Mouse (Mus musculus): ENCODE data around the gene Tia1.

Tia1 gene

GRCm38 (mm10) chr6:86396581-86397256, 7.3 kb upstream of the Tia1 start, which contains the start of gene Pcyox1:
TSS of gene Pcyox1 (minus strand) at chr6:86397154.
- CTCF ChIA-PET, result interaction anchor here (0.5 to 6.8 kb wide), 10 partner anchors 12 to 467 kb away, joined by 3 to 37 read pairs (median 3); partner anchors contain the start of gene Fam136a (in 2 of the 4)
- POLR2A ChIA-PET, result interaction anchor here (0.6 to 7.6 kb wide), 41 partner anchors 8 to 673 kb away, joined by 3 to 96 read pairs (median 4); partner anchors contain the start of genes Fam136a (in 3 of the 4), Snrpg (in 3 of the 4), Tia1 (in 2 of the 4) and C87436 (in 1 of the 4)

DNA sequence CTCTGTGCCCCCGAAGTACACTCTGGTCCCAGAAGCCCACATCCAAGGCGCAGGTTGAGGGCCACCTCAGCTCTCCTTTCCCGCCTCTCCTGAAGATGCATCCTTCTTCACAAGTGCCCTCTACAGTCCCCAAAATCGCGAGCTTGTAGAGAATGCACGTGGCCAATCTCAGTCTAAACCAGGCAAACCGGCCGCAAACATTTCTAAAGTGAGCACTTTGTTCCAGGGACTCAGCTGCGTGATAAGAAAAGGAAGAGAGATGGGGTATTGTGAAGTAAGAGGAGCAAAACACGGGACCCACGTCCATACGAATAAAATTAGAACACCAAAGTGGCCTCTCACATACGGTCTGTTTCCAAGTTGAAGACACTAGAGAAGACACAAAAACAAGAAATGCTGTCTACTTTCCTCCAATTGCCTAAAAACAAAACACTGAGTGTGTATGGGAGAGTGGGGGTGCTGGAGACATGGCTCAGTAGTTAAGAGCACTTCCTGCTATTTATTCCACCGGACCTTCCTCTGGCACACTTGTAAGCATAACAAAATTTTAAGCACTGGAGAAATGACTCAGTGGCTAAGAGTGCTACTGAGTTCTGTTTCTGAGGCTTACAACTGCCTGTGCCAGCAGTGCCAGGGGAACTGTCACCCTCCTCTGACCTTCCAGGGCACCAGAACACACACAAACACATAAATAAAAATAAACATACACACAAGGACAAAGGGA, 6.6 kb upstream of the Tia1 start:
- ChIA-PET CTCF (interaction anchor here (0.5 to 6.8 kb wide), 7 partner anchors 11 to 466 kb away, joined by 3 to 37 read pairs (median 3); partner anchors contain the start of gene Fam136a (in 1 of the 4)), POLR2A (interaction anchor here (0.5 to 7.6 kb wide), 35 partner anchors 10 to 151 kb away, joined by 3 to 96 read pairs (median 4); partner anchors contain the start of genes Fam136a (in 3 of the 4), Snrpg (in 3 of the 4) and C87436 (in 1 of the 4))

GRCm38 (mm10) chr6:86398986-86399385, 5.0 kb upstream of the Tia1 start:
- ChIA-PET CTCF (interaction anchor here in 2 of 4 experiments (2.3 to 6.8 kb wide), 2 partner anchors 34 to 378 kb away, joined by 6 to 37 read pairs; partner anchors contain the start of gene Fam136a (in 1 of the 2)), POLR2A (interaction anchor here in 2 of 4 experiments (0.6 to 7.6 kb wide), 8 partner anchors 9 to 811 kb away, joined by 3 to 96 read pairs (median 6); partner anchors contain the start of genes Snrpg (in 2 of the 2) and Fam136a (in 1 of the 2))

DNA sequence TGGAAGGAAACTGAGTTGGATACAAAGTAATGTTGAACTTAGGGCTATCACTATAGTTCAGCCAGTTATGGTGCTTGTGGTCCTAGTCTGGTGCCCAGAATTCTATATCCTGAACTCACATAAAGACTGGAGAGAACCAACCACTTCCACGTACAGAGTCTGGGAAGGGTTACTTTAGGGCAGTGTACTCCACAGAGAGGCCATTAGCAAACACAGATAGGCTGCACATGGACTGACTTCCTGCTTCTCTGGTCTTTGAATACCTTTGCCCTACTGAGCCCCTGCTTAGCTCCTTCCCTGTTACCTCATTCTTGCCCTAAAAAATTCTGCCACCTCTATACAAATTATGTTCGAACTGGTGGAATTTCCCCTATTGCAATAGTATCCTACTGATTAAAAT, 4.0 kb upstream of the Tia1 start:
- ChIA-PET CTCF (interaction anchor here in 3 of 4 experiments (0.6 to 6.8 kb wide), 4 partner anchors 8 to 120 kb away, joined by 3 to 37 read pairs (median 6); partner anchors contain the start of genes Fam136a (in 1 of the 3) and Snrpg (in 1 of the 3)), POLR2A (interaction anchor here in 2 of 4 experiments (0.6 to 7.6 kb wide), 7 partner anchors 9 to 273 kb away, joined by 3 to 96 read pairs (median 5); partner anchors contain the start of genes Fam136a (in 2 of the 2) and Snrpg (in 1 of the 2))

GRCm38 (mm10) chr6:86400972-86401371, 3.0 kb upstream of the Tia1 start:
- CTCF ChIA-PET, result interaction anchor here (0.5 to 6.8 kb wide), 11 partner anchors 9 to 920 kb away, joined by 3 to 37 read pairs (median 4); partner anchors contain the start of genes Fam136a (in 3 of the 4) and Snrpg (in 2 of the 4)
- POLR2A ChIA-PET, result interaction anchor here in 3 of 4 experiments (0.6 to 7.6 kb wide), 21 partner anchors 10 to 904 kb away, joined by 3 to 96 read pairs (median 4); partner anchors contain the start of genes Fam136a (in 2 of the 3) and Snrpg (in 2 of the 3)

DNA sequence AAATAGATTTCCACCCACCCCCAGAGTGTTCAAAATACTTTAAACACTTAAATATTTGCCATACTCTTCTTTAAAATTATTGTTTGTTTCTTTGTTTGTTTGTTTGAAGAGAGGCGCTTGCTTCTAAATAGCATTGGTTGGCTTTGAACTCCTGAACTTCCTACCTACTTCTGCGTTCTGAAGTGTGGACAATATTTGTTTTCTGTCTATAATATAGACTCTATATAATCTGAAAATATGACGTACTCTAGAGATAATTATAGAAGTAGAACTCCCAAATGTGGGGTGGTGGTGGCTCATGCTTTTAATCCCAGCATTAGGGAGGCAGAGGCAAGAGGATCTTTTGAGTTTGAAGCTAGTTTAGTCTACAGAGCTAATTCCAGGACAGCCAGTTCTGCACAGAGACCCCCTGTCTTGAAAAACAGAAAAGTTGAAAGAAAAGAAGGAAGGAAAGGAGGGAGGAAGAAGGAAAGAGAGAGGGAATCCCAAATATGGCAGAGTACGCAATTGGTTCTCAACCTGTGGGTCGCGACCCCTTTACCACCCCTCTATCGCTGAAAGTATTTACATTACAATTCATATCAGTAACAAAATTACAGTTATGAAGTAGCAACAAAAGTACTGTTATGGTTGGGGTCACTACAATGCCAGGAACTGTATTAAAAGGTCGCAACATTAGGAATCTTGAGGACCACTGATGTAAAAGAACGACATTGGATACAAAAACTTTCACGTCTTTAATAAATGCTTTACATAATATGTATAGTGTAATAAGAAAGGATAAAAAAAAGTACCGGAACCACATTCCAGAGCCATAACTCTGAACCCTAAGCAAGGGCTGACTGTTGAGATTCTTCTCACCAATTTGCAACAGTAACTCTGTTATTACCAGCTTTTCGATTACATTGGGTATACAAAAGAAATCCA, 1.1 kb upstream of the Tia1 start:
- CTCF ChIA-PET, result interaction anchor here in 1 of 4 experiments (0.9 kb wide), 1 partner anchor 38 kb away, joined by 4 read pairs; the partner anchor contains the start of gene Fam136a
- POLR2A ChIA-PET, result interaction anchor here in 2 of 4 experiments (0.8 to 3.5 kb wide), 9 partner anchors 7 to 105 kb away, joined by 3 to 36 read pairs (median 5); partner anchors contain the start of genes C87436 (in 1 of the 2), Pcyox1 (in 1 of the 2) and Snrpg (in 1 of the 2)

DNA sequence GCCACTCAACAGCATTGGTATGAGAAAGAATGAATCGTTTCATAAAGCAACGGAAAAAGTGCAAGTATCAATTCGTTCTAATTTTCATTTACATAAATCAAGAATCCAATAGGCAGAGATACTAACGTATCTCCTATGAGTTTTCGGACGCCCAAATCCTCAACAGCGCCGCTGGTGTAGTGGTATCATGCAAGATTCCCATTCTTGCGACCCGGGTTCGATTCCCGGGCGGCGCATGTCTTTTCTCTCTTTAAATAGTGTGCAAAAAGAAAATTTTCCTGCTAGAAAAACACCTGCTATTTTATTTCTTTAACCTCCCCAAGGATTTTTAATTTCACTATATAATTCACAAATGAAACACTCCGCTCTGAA, 305 bp upstream of the Tia1 start:
- ChIA-PET CTCF (interaction anchor here in 2 of 4 experiments (1.1 to 1.3 kb wide), 2 partner anchors 12 to 38 kb away, joined by 3 to 7 read pairs; partner anchors contain the start of gene Fam136a (in 1 of the 2)), POLR2A (interaction anchor here (0.6 to 3.5 kb wide), 31 partner anchors 8 to 952 kb away, joined by 3 to 36 read pairs (median 3); partner anchors contain the start of genes Snrpg (in 3 of the 4), Fam136a (in 2 of the 4), Pcyox1 (in 2 of the 4) and C87436 (in 1 of the 4))

- POLR2A ChIA-PET, result interaction anchor here in 3 of 4 experiments (0.5 to 3.5 kb wide), 34 partner anchors 9 to 637 kb away, joined by 3 to 36 read pairs (median 4); partner anchors contain the start of genes C87436 (in 2 of the 3), Fam136a (in 2 of the 3), Pcyox1 (in 2 of the 3) and Snrpg (in 2 of the 3)
- CTCF ChIA-PET, result interaction anchor here in 3 of 4 experiments (0.6 to 1.3 kb wide), 3 partner anchors 14 to 33 kb away, joined by 3 to 5 read pairs (median 3); no protein-coding TSS in a partner anchor
These were observed 977 bp downstream of the Tia1 start for GRCm38 (mm10) chr6:86404996-86405395.

DNA sequence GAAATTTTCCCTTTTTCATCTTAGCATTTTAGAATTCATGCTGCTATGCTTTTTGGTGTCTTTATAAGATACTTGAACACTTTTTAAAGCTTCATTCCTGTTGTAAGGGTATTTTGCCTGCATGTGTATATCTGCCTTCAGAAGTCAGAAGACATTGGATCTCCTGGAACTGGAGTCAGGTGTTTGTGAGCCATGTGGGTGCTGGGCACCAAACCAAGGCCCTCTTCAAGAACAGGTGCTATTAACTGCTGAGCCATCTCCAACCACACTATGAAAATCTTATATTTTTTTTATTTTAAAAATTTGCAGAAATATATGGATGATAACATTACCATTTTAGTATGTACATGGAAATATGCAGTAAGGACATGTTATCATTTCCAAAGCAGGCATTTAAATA, 2.3 kb downstream of the Tia1 start:
- ChIA-PET POLR2A (interaction anchor here in 2 of 4 experiments (0.7 to 3.5 kb wide), 9 partner anchors 10 to 444 kb away, joined by 3 to 36 read pairs (median 3); partner anchors contain the start of gene Snrpg (in 1 of the 2)), CTCF (no interaction called here)

GRCm38 (mm10) chr6:86418711-86419110, 14.7 kb downstream of the Tia1 start:
- CTCF ChIA-PET, result interaction anchor here in 1 of 4 experiments (0.6 kb wide), 1 partner anchor 532 kb away, joined by 3 read pairs; no protein-coding TSS in a partner anchor

DNA sequence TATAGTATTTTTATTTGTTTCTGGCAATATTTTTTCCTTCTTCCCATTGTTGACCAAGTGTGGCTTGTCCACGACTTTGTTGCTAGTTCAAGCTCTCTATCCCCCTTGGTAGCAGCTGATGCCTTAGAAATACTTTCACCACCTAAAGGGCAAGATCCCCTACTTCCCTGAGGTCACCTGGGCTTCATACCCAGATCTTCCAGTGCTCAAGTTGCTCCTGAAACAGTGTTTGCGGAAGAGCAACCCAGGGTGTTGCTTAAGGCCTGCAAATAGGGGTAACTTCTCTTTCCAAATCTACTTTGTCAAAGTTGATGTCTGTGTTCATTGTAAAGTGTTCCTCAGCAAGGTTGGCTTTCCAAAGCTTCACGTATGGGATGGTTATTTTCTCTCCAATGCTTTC, 15.2 kb downstream of the Tia1 start:
- ChIA-PET CTCF (no interaction called here), POLR2A (interaction anchor here in 2 of 4 experiments (0.5 to 2.3 kb wide), 4 partner anchors 14 to 53 kb away, joined by 3 to 8 read pairs (median 4); partner anchors contain the start of gene Tia1 (in 1 of the 2))

More at GRCm38 (mm10) chr6:86418711-86419110, 14.7 kb downstream of the Tia1 start:
- POLR2A ChIA-PET, result interaction anchor here in 3 of 4 experiments (0.5 to 2.3 kb wide), 6 partner anchors 12 to 78 kb away, joined by 3 to 8 read pairs (median 3); partner anchors contain the start of genes Pcyox1 (in 1 of the 3) and Tia1 (in 1 of the 3)

GRCm38 (mm10) chr6:86420491-86420890, 16.5 kb downstream of the Tia1 start:
- ChIA-PET CTCF (interaction anchor here in 2 of 4 experiments (0.7 to 1.3 kb wide), 2 partner anchors 18 to 1712 kb away, joined by 4 to 5 read pairs; no protein-coding TSS in a partner anchor), POLR2A (interaction anchor here in 1 of 4 experiments (1.2 to 1.8 kb wide), 2 partner anchors 13 to 19 kb away, joined by 3 to 5 read pairs; no protein-coding TSS in a partner anchor)

DNA sequence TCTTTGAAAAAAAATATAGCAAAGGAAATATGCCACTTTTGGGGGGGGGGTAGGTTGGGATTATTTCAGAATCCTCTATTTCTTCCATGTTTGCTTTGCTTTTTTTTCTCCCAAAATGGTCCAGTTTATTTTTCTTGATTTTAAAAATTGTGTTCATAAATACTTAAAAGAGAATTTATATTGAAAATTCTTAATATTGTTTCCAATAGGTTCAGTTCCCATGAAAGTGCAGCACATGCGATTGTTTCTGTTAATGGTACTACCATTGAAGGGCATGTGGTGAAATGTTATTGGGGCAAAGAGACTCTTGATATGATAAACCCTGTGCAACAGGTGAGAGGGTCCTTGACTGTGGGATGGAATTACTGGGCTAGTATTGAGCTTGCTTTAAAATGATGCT, 22.3 kb downstream of the Tia1 start, which contains the start of gene Gm44790:
Gene Gm44790 (plus strand): TSS at position 301 of the 400 bp plus-strand sequence.
- ChIA-PET CTCF (interaction anchor here in 2 of 4 experiments (0.6 to 1.0 kb wide), 2 partner anchors 17 to 174 kb away, joined by 3 to 5 read pairs; no protein-coding TSS in a partner anchor), POLR2A (interaction anchor here in 3 of 4 experiments (0.5 to 1.5 kb wide), 5 partner anchors 9 to 46 kb away, joined by 3 to 4 read pairs (median 3); partner anchors contain the start of gene Tia1 (in 1 of the 3))

DNA sequence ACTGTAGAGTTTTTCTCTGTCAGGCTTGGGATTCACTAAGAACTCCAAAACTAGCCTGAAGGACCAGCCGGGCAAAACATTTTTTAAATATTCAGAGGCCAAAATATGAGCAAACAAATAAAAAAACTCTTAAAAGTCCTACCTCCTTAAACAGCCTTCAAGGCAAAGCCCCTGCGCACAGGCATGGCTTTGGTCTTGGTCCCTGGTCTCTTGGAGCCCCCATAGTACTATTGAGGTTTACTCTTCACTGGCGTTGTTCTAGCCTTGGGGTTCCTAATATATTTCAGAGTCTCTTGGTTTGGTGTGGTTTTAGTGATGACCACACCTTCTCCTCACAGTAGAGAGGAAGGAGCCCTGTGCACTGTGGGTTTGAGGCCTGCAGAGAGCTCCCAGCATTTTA, 27.5 kb downstream of the Tia1 start:
- CTCF ChIA-PET, result no interaction called here
- POLR2A ChIA-PET, result interaction anchor here in 1 of 4 experiments (0.5 to 1.0 kb wide), 3 partner anchors 27 to 138 kb away, joined by 3 read pairs; no protein-coding TSS in a partner anchor

DNA sequence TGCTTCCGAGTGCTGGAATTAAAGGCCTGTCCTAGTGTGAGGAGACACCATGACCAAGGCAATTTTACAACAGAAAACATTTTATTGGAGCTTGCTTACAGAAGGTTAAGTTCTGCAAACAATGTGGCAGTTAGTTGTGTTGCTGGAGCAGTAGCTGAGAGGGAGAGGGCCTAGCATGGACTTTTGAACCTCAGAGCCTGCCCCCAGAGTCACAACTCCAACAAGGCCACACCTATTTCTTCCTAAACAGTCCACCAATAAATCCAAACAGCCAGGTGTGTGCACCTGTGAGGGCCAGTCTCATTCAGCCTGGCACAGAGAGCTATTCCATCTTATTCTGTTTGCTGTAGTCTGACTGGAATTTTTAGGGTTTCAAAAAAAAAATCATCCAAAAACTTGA, 29.7 kb downstream of the Tia1 start:
- CTCF ChIA-PET, result no interaction called here
- POLR2A ChIA-PET, result interaction anchor here in 1 of 4 experiments (1.0 to 1.5 kb wide), 4 partner anchors 13 to 60 kb away, joined by 3 read pairs; no protein-coding TSS in a partner anchor

GRCm38 (mm10) chr6:86437711-86438110, 33.7 kb downstream of the Tia1 start:
- CTCF ChIA-PET, result interaction anchor here (0.7 to 1.7 kb wide), 12 partner anchors 12 to 428 kb away, joined by 3 to 11 read pairs (median 4); partner anchors contain the start of gene Fam136a (in 1 of the 4)
- POLR2A ChIA-PET, result interaction anchor here (0.6 to 8.3 kb wide), 52 partner anchors 12 to 605 kb away, joined by 3 to 116 read pairs (median 5); partner anchors contain the start of genes Snrpg (in 2 of the 4), Fam136a (in 1 of the 4), Gfpt1 (in 1 of the 4) and Pcyox1 (in 1 of the 4)
